Mouse (Mus musculus) limb, embryonic 12.5 days (tissue): ENCODE results near the gene Sim2. TPM values are rescaled to one million over a fixed set of nuclear protein-coding genes. Genes with fewer than 3 reads are reported as not detected.

ENCODE experiments used
- ATAC-seq: fragments of 200-750 bp; cut with Nextera tagmentation; 2 replicates; pipeline ENCODE4 v1.8.0; 2017; ENCODE audit warnings: low read depth, moderate TSS enrichment; ENCODE audit not compliant: insufficient number of reproducible peaks, insufficient read depth, low FRiP score, low TSS enrichment
- H3K27ac ChIP-seq: fragments of 300-500 bp; sonication (generic); 2 replicates; pipeline ENCODE4 v1.5.1; 2016; ENCODE audit warnings: mild to moderate bottlenecking, moderate library complexity
- H3K27me3 ChIP-seq: fragments of 300-500 bp; sonication (generic); 2 replicates; pipeline ENCODE4 v1.6.1; 2016; ENCODE audit warnings: mild to moderate bottlenecking, moderate library complexity
- H3K36me3 ChIP-seq: fragments of 300-500 bp; sonication (generic); 2 replicates; pipeline ENCODE4 v1.6.1; 2016; ENCODE audit warnings: mild to moderate bottlenecking, moderate library complexity
- H3K4me1 ChIP-seq: fragments of 300-500 bp; sonication (generic); replicated peaks from 2 replicates; pipeline ENCODE4 v1.6.1; 2016
- H3K4me2 ChIP-seq: fragments of 300-500 bp; sonication (generic); 2 replicates; pipeline ENCODE4 v1.6.1; 2016; ENCODE audit warnings: mild to moderate bottlenecking, moderate library complexity
- H3K4me3 ChIP-seq: fragments of 300-500 bp; sonication (generic); replicated peaks from 2 replicates; pipeline ENCODE4 v1.5.1; 2016; ENCODE audit warnings: mild to moderate bottlenecking
- H3K9ac ChIP-seq: fragments of 300-500 bp; sonication (generic); replicated peaks from 2 replicates; pipeline ENCODE4 v1.6.1; 2016; ENCODE audit warnings: mild to moderate bottlenecking, moderate library complexity
- H3K9me3 ChIP-seq: fragments of 300-500 bp; sonication (generic); 2 replicates; pipeline ENCODE4 v1.6.1; 2016; ENCODE audit warnings: mild to moderate bottlenecking, moderate library complexity
- WGBS: fragments of 180-500 bp; shearing (Covaris S2); methylation state at CpG from one replicate; pipeline ENCODE4 v1.1.7; 2016; 5-methylcytosine and 5-hydroxymethylcytosine counted together
- polyA plus RNA-seq: library from polyadenylated mRNA; unstranded; fragments of >200 nt; fragmentation: Nextera tagmentation; extraction: Ambion mirVana; gene quantifications from 2 replicates; pipeline ENCODE4 v1.2.1, GENCODE M21; 2016

The Sim2 gene
- polyA plus RNA-seq, 1 experiment from 2014 or later = 2.0 TPM

GRCm38 (mm10) chr16:94114693-94115092, 30.0 kb downstream of the Sim2 start:
- Histone ChIP-seq H3K9me3 (no peaks in the 10 kb centered on the region), H3K4me2 (no peak overlapping the region), H3K36me3 (no peaks in the 10 kb centered on the region), H3K27ac (no peak overlapping the region), H3K9ac (no peak overlapping the region), H3K4me3 (no peak overlapping the region), H3K27me3 (peaks cover 81% of the 10 kb centered on the region), H3K4me1 (no peaks in the 10 kb centered on the region)
- no peak for ATAC-seq
- WGBS = 71% methylated on average over 9 of the region's 9 CpGs

GRCm38 (mm10) chr16:94117333-94117732, 32.6 kb downstream of the Sim2 start:
- Histone ChIP-seq H3K27me3 (peaks cover 90% of the 10 kb centered on the region), H3K9ac (no peak overlapping the region), H3K9me3 (no peaks in the 10 kb centered on the region), H3K36me3 (no peaks in the 10 kb centered on the region), H3K4me1 (peaks cover 18% of the 10 kb centered on the region), H3K4me2 (no peak overlapping the region), H3K4me3 (no peak overlapping the region), H3K27ac (no peak overlapping the region)
- WGBS = 70% methylated on average over 6 of the region's 6 CpGs
- no peak for ATAC-seq

DNA sequence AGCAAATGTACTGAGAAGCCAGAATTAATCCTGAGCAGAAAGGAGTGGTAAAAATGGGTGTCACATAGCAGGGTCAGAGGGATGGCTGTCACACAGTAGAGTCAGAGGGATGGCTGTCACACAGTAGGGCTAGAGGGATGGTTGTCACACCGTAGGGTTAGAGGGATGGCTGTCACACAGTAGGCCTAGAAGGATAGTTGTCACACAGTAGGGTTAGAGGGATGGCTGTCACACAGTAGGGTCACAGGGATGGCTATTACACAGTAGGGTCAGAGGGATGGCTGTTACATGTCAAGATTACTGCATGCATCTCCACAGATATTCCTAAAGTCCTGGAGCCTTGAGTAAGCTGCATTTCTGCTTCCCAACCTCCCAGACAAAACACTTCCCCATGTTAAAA, 33.7 kb downstream of the Sim2 start:
- H3K36me3 ChIP-seq = no peaks in the 10 kb centered on the region
- WGBS = 90% methylated on average over 1 of the region's 1 CpGs
- no peak overlapping the region for H3K9ac ChIP-seq
- H3K4me2 ChIP-seq = no peak overlapping the region
- no peaks in the 10 kb centered on the region for H3K9me3 ChIP-seq
- peaks cover 18% of the 10 kb centered on the region for H3K4me1 ChIP-seq
- no peak overlapping the region for H3K27ac ChIP-seq
- ATAC-seq = no peak
- H3K27me3 ChIP-seq = peaks cover 90% of the 10 kb centered on the region
- no peak overlapping the region for H3K4me3 ChIP-seq

GRCm38 (mm10) chr16:94122347-94122746, 37.6 kb downstream of the Sim2 start:
- H3K4me2 ChIP-seq = no peak overlapping the region
- 81% methylated on average over 3 of the region's 3 CpGs for WGBS
- ATAC-seq = no peak
- H3K27me3 ChIP-seq = peaks cover 97% of the 10 kb centered on the region
- H3K9ac ChIP-seq = no peak overlapping the region
- peaks cover 33% of the 10 kb centered on the region for H3K4me1 ChIP-seq
- no peak overlapping the region for H3K4me3 ChIP-seq
- H3K27ac ChIP-seq = no peak overlapping the region
- no peaks in the 10 kb centered on the region for H3K36me3 ChIP-seq
- no peaks in the 10 kb centered on the region for H3K9me3 ChIP-seq

- H3K4me2 ChIP-seq = no peak overlapping the region
- H3K27ac ChIP-seq = no peak overlapping the region
- ATAC-seq = no peak
- no peak overlapping the region for H3K4me3 ChIP-seq
- no peak overlapping the region for H3K9ac ChIP-seq
- no peaks in the 10 kb centered on the region for H3K36me3 ChIP-seq
- no peaks in the 10 kb centered on the region for H3K9me3 ChIP-seq
- peaks cover 94% of the 10 kb centered on the region for H3K27me3 ChIP-seq
- peaks cover 33% of the 10 kb centered on the region for H3K4me1 ChIP-seq
- 81% methylated on average over 11 of the region's 11 CpGs for WGBS
Measured at GRCm38 (mm10) chr16:94123247-94123646, 38.5 kb downstream of the Sim2 start.

GRCm38 (mm10) chr16:94125172-94125981, 40.6 kb downstream of the Sim2 start:
- H3K4me3 ChIP-seq = peak overlapping the region; percentile 50
- H3K4me2 ChIP-seq = peak overlapping the region; percentile 94
- peak; percentile 50; the same call in 1 of the 2 replicates for ATAC-seq
- peak overlapping the region; percentile 70 for H3K9ac ChIP-seq
- H3K27me3 ChIP-seq = peaks cover 81% of the 10 kb centered on the region
- peaks cover 31% of the 10 kb centered on the region for H3K4me1 ChIP-seq
- H3K9me3 ChIP-seq = no peaks in the 10 kb centered on the region
- WGBS = 2% methylated on average over 81 of the region's 83 CpGs
- H3K27ac ChIP-seq = no peak overlapping the region
- no peaks in the 10 kb centered on the region for H3K36me3 ChIP-seq

DNA sequence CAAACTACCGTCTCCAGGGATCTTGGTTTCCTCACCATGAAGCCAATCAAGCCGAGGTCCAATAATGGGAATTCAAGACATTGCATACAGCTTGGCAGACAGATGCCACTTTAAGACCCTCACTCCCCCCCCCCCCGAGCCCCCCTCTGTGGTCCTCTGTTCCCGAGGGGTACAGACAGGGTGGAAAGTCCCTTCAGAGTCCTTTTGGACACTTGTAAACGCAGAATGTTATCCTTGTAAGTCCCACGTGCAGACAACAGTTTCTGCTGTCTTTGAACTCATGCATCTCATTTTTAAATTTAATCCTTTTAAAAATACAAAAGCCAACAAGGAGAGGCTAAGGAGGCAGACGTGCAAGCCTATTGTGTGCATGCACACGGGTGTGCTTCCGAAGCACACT, 41.5 kb downstream of the Sim2 start:
- Histone ChIP-seq H3K9ac (no peak overlapping the region), H3K4me3 (peak overlapping the region; percentile 50; the same call in 1 of the 2 replicates), H3K4me2 (peak overlapping the region; percentile 94), H3K4me1 (peaks cover 23% of the 10 kb centered on the region), H3K9me3 (no peaks in the 10 kb centered on the region), H3K27ac (no peak overlapping the region), H3K36me3 (no peaks in the 10 kb centered on the region), H3K27me3 (peaks cover 82% of the 10 kb centered on the region)
- 35% methylated on average over 9 of the region's 9 CpGs for WGBS
- ATAC-seq = no peak

DNA sequence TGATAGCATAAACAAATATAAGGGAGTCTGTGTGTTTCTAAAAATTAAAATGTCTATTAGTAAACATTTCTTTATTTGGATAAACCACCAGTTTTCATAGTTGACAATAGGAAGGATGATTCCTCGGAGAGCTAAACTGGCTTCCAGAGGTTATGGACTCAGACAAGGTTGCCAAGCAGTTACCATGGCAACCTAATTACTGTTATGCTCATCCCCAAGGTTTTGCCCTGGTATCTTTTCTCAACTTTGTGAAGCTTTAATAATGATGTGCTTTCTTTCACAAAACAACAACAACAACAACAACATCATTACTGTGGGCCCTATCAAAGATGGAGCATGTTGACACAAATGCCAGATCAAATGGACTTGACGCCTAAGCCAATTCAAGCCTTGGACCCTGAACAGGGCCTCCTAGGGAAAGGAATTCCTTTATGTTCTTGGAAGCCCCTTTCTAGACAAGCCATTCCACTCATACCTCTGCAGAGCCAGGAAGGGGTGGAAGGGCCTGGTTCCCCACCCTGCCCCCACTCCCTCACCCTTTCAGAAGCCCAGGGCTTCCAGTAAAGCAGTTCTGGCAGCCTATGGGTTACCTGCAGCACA, 43.6 kb downstream of the Sim2 start:
- WGBS = 60% methylated on average over 2 of the region's 2 CpGs
- Histone ChIP-seq H3K36me3 (no peaks in the 10 kb centered on the region; the same call in 1 of the 2 replicates), H3K4me2 (no peak overlapping the region), H3K4me1 (peaks cover 20% of the 10 kb centered on the region), H3K9me3 (no peaks in the 10 kb centered on the region), H3K9ac (no peak overlapping the region), H3K27ac (no peak overlapping the region), H3K4me3 (no peak overlapping the region), H3K27me3 (peaks cover 77% of the 10 kb centered on the region)
- ATAC-seq = no peak; the same call in 1 of the 2 replicates

DNA sequence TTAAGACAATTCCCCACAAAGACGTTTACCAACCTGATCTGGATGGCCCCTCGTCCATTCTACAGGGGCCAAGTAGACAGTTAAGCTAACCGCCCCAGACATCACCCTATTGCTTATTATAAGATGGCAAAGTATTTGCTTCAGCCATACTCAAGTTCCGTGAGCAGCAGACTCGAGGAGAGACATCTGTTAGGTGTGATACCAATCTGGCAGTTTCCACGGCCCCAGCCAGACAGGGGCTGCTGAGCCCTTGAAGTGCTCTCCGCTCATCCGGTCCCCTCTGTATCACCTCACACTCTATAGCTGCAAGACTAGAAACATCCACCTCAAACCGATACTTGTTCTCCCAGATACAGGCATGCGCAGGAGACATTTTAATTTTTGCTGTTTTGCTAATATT, 49.5 kb downstream of the Sim2 start:
- Histone ChIP-seq H3K4me3 (no peak overlapping the region), H3K36me3 (no peaks in the 10 kb centered on the region; the same call in 1 of the 2 replicates), H3K4me1 (no peaks in the 10 kb centered on the region), H3K27me3 (peaks cover 50% of the 10 kb centered on the region), H3K9me3 (0 out of 2 replicates have a peak, but pooled peaks cover 4% of the 10 kb centered on the region), H3K9ac (no peak overlapping the region), H3K27ac (no peak overlapping the region), H3K4me2 (no peak overlapping the region)
- no peak for ATAC-seq
- 73% methylated on average over 10 of the region's 10 CpGs for WGBS

- H3K9ac ChIP-seq = no peak overlapping the region
- WGBS = 45% methylated on average over 10 of the region's 10 CpGs
- H3K4me2 ChIP-seq = no peak overlapping the region
- H3K27ac ChIP-seq = no peak overlapping the region
- 0 out of 2 replicates have a peak, but pooled peaks cover 4% of the 10 kb centered on the region for H3K9me3 ChIP-seq
- no peak for ATAC-seq
- no peaks in the 10 kb centered on the region for H3K36me3 ChIP-seq
- H3K27me3 ChIP-seq = peaks cover 68% of the 10 kb centered on the region
- H3K4me1 ChIP-seq = peaks cover 35% of the 10 kb centered on the region
- no peak overlapping the region for H3K4me3 ChIP-seq
Measured at GRCm38 (mm10) chr16:94140746-94141145, 56.0 kb downstream of the Sim2 start.

GRCm38 (mm10) chr16:94143325-94143724, 58.6 kb downstream of the Sim2 start:
- H3K36me3 ChIP-seq = no peaks in the 10 kb centered on the region
- H3K27me3 ChIP-seq = peaks cover 79% of the 10 kb centered on the region
- H3K4me1 ChIP-seq = peaks cover 40% of the 10 kb centered on the region
- H3K4me2 ChIP-seq = peak overlapping the region; percentile 27
- H3K4me3 ChIP-seq = no peak overlapping the region
- no peaks in the 10 kb centered on the region for H3K9me3 ChIP-seq
- WGBS = 12% methylated on average over 10 of the region's 10 CpGs
- no peak for ATAC-seq
- H3K27ac ChIP-seq = peak overlapping the region; percentile 47; the same call in 1 of the 2 replicates
- H3K9ac ChIP-seq = no peak overlapping the region
